Mouse (Mus musculus) stomach, postnatal 0 days (tissue): Measurements from ENCODE around the gene Tex101. TPM values are rescaled to one million over a fixed set of nuclear protein-coding genes. Genes with fewer than 3 reads are reported as not detected.
A peak's percentile ranks its signal among the peaks of the same experiment; 100 is the strongest.

ENCODE experiments used
- ATAC-seq: fragments of 200-750 bp; cut with Nextera tagmentation; 2 replicates; pipeline ENCODE4 v1.8.0; 2017; ENCODE audit not compliant: low FRiP score, low TSS enrichment
- DNase-seq: peaks from one replicate; pipeline ENCODE4 v3.0.0-alpha.2; 2016; ENCODE audit warnings: low spot score
- H3K27ac ChIP-seq: fragments of 300-500 bp; sonication (generic); replicated peaks from 2 replicates; pipeline ENCODE4 v1.5.1; 2014; ENCODE audit warnings: mild to moderate bottlenecking, control low read depth
- H3K27me3 ChIP-seq: fragments of 300-500 bp; sonication (generic); 2 replicates; pipeline ENCODE4 v1.6.1; 2014; ENCODE audit warnings: low read length; ENCODE audit not compliant: control insufficient read depth, insufficient read depth
- H3K36me3 ChIP-seq: fragments of 300-500 bp; sonication (generic); 2 replicates; pipeline ENCODE4 v1.6.1; 2014; ENCODE audit warnings: low read length, mixed read lengths; ENCODE audit not compliant: control insufficient read depth, insufficient read depth
- H3K4me1 ChIP-seq: fragments of 300-500 bp; sonication (generic); replicated peaks from 2 replicates; pipeline ENCODE4 v1.6.1; 2014; ENCODE audit warnings: antibody characterized with exemption; ENCODE audit not compliant: control insufficient read depth, insufficient read depth
- H3K4me2 ChIP-seq: fragments of 300-500 bp; sonication (generic); replicated peaks from 2 replicates; pipeline ENCODE4 v1.6.1; 2014; ENCODE audit warnings: low read depth, mild to moderate bottlenecking, control low read depth, moderate library complexity
- H3K4me3 ChIP-seq: fragments of 300-500 bp; sonication (generic); 2 replicates; pipeline ENCODE4 v1.5.1; 2014; ENCODE audit warnings: low read depth, low read length, control low read depth
- H3K9ac ChIP-seq: fragments of 300-500 bp; sonication (generic); 2 replicates; pipeline ENCODE4 v1.6.1; 2014; ENCODE audit warnings: mild to moderate bottlenecking, low read length, control low read depth, mixed read lengths
- H3K9me3 ChIP-seq: fragments of 300-500 bp; sonication (generic); 2 replicates; pipeline ENCODE4 v1.6.1; 2016; ENCODE audit warnings: low read length; ENCODE audit not compliant: control insufficient read depth
- CTCF ChIP-seq: IDR thresholded peaks from 2 replicates; pipeline ENCODE4 v1.5.1; 2016; ENCODE audit warnings: antibody characterized with exemption, low read depth, mild to moderate bottlenecking, moderate library complexity
- EP300 ChIP-seq: optimal IDR thresholded peaks from 2 replicates; pipeline ENCODE3; 2016; ENCODE audit warnings: antibody characterized with exemption
- WGBS: fragments of 180-500 bp; shearing (Covaris S2); extraction: QIAGEN DNeasy Blood & Tissue Kit; methylation state at CpG from one replicate; pipeline ENCODE4 v1.1.7; 2014; 5-methylcytosine and 5-hydroxymethylcytosine counted together
- polyA plus RNA-seq: library from polyadenylated mRNA; unstranded; fragments of >200 nt; fragmentation: Nextera tagmentation; extraction: Ambion mirVana; gene quantifications from 2 replicates; pipeline ENCODE4 v1.2.1, GENCODE M21; 2015

Tex101 gene
- polyA plus RNA-seq, 1 experiment from 2014 or later, result 0.15 TPM

- Histone ChIP-seq H3K36me3 (no peaks in the 10 kb centered on the region), H3K4me2 (no peak overlapping the region), H3K9me3 (no peaks in the 10 kb centered on the region), H3K4me1 (no peaks in the 10 kb centered on the region), H3K27ac (no peak overlapping the region), H3K9ac (no peak overlapping the region), H3K4me3 (no peak overlapping the region), H3K27me3 (no peaks in the 10 kb centered on the region)
- ATAC-seq (peak; percentile 64; the same call in 1 of the 2 replicates), DNase-seq (peak; percentile 61)
- 20% methylated on average over 7 of the region's 7 CpGs for WGBS
- TF ChIP-seq EP300 (no peak), CTCF (peak; percentile 88)
Observed at GRCm38 (mm10) chr7:24653681-24654080, 22.8 kb downstream of the Tex101 start.

GRCm38 (mm10) chr7:24646486-24646885 is 30.0 kb downstream of the Tex101 start:
- no peak overlapping the region for H3K4me2 ChIP-seq
- H3K4me1 ChIP-seq, result no peaks in the 10 kb centered on the region
- WGBS, result 51% methylated on average over 7 of the region's 7 CpGs
- H3K36me3 ChIP-seq, result no peaks in the 10 kb centered on the region
- no peaks in the 10 kb centered on the region for H3K27me3 ChIP-seq
- no peak for DNase-seq
- H3K27ac ChIP-seq, result peak overlapping the region; percentile 40; the same call in 1 of the 2 replicates
- H3K9ac ChIP-seq, result no peak overlapping the region
- TF ChIP-seq CTCF, result no peak
- TF ChIP-seq EP300, result no peak
- H3K9me3 ChIP-seq, result no peaks in the 10 kb centered on the region
- ATAC-seq, result no peak
- H3K4me3 ChIP-seq, result no peak overlapping the region

- 67% methylated on average over 7 of the region's 7 CpGs for WGBS
- no peaks in the 10 kb centered on the region for H3K4me1 ChIP-seq
- H3K36me3 ChIP-seq, result no peaks in the 10 kb centered on the region
- no peak overlapping the region for H3K4me3 ChIP-seq
- no peak overlapping the region for H3K4me2 ChIP-seq
- no peak for ATAC-seq
- H3K9me3 ChIP-seq, result no peaks in the 10 kb centered on the region
- DNase-seq, result no peak
- no peak overlapping the region for H3K27ac ChIP-seq
- H3K9ac ChIP-seq, result no peak overlapping the region
- no peaks in the 10 kb centered on the region for H3K27me3 ChIP-seq
- TF ChIP-seq CTCF (no peak), EP300 (no peak)
Observed at GRCm38 (mm10) chr7:24644996-24645395, 31.5 kb downstream of the Tex101 start.

GRCm38 (mm10) chr7:24644492-24644891 is 32.0 kb downstream of the Tex101 start:
- Histone ChIP-seq H3K4me2 (no peak overlapping the region), H3K36me3 (no peaks in the 10 kb centered on the region), H3K27me3 (no peaks in the 10 kb centered on the region), H3K9me3 (no peaks in the 10 kb centered on the region), H3K9ac (no peak overlapping the region), H3K4me1 (no peaks in the 10 kb centered on the region), H3K27ac (no peak overlapping the region), H3K4me3 (no peak overlapping the region)
- ATAC-seq, result no peak
- WGBS, result 72% methylated on average over 6 of the region's 6 CpGs
- TF ChIP-seq EP300, result no peak
- no peak for TF ChIP-seq CTCF
- DNase-seq, result no peak

GRCm38 (mm10) chr7:24642491-24642890 is 34.0 kb downstream of the Tex101 start:
- Histone ChIP-seq H3K9me3 (no peaks in the 10 kb centered on the region), H3K4me1 (peaks cover 3% of the 10 kb centered on the region; the same call in 1 of the 2 replicates), H3K27ac (no peak overlapping the region), H3K36me3 (no peaks in the 10 kb centered on the region), H3K27me3 (no peaks in the 10 kb centered on the region), H3K4me2 (no peak overlapping the region), H3K9ac (no peak overlapping the region), H3K4me3 (no peak overlapping the region)
- ATAC-seq (no peak), DNase-seq (peak; percentile 57)
- TF ChIP-seq CTCF (peak; percentile 85), EP300 (no peak)
- 9% methylated on average over 9 of the region's 9 CpGs for WGBS

GRCm38 (mm10) chr7:24640450-24640849 is 36.0 kb downstream of the Tex101 start:
- Histone ChIP-seq H3K27me3 (no peaks in the 10 kb centered on the region), H3K36me3 (no peaks in the 10 kb centered on the region), H3K9me3 (no peaks in the 10 kb centered on the region), H3K27ac (no peak overlapping the region), H3K4me1 (peaks cover 3% of the 10 kb centered on the region; the same call in 1 of the 2 replicates), H3K9ac (no peak overlapping the region), H3K4me2 (no peak overlapping the region), H3K4me3 (no peak overlapping the region)
- 67% methylated on average over 13 of the region's 13 CpGs for WGBS
- ATAC-seq (no peak), DNase-seq (no peak)
- TF ChIP-seq CTCF (no peak), EP300 (no peak)
